Mouse (Mus musculus): Measurements from ENCODE around the gene Slc52a3. TPM values are rescaled to one million over a fixed set of nuclear protein-coding genes. Genes with fewer than 3 reads are reported as not detected.
"Not testable (repeated sequence)": the region's sequence is repeated elsewhere in the genome, so short reads cannot be mapped to it uniquely, and the experiment has no call there.

The Slc52a3 gene
- polyA plus RNA-seq, 1 experiment, result 0.09 TPM

GRCm38 (mm10) chr2:151994350-151995122 lies 1.8 kb upstream of the Slc52a3 start:
- Histone ChIP-seq H3K4me3 (replicated peaks) (no peak overlapping the region), H3K36me3 (ENCODE audit: control insufficient read depth) (no peaks in the 10 kb centered on the region), H3K27me3 (ENCODE audit: control insufficient read depth) (peaks cover 36% of the 10 kb centered on the region), H3K9me3 (ENCODE audit: control insufficient read depth, low read length) (no peaks in the 10 kb centered on the region), H3K4me1 (ENCODE audit: control insufficient read depth) (peaks cover 42% of the 10 kb centered on the region)
- TF ChIP-seq TAL1 (IDR thresholded peaks at IDR 0.05; ENCODE audit: low read length) (no peak), GATA1 (IDR thresholded peaks at IDR 0.05; ENCODE audit: low read length) (no peak)

GRCm38 (mm10) chr2:151997190-151997575 lies 872 bp downstream of the Slc52a3 start:
- H3K9me3 ChIP-seq (ENCODE audit: control insufficient read depth, low read length); H3K36me3 ChIP-seq (ENCODE audit: control insufficient read depth); H3K4me3 ChIP-seq (replicated peaks): not testable (repeated sequence)
- Histone ChIP-seq H3K4me1 (ENCODE audit: control insufficient read depth) (peaks cover 50% of the 10 kb centered on the region), H3K27me3 (ENCODE audit: control insufficient read depth) (peaks cover 35% of the 10 kb centered on the region)

DNA sequence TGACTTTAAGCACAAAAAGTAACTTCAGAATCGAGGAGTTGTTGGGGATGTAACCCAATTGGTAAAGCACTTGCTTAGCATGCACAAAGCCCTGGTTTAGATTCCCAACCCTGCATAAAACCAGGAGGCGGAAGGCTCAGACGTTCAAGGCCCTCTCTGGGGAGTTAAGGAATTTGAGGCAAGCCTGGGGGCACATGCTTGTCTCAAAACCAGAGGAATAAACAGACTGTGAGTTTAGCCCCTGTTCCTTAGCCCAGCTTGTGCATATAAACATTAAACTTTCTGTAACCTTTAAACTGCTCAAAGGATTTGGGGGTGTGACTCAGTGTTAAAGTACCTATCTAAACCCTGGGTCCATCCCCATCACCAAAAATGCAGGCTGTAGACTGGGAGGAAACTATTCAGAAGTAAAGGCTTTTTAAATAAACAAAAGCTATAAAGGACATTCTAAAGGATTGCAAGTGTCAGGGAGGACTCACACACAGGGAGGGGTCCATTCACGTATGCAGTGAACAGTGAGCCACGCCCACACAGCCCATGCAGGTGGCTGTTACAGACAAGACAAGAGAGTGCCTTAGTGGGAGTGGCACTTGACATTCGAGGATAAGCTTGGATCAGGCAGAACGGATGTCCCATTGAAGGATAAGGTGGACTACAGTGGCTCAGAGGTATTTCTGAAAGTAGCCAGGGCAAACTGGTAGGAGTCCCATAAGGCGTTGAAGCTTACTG lies 1.6 kb downstream of the Slc52a3 start:
- peaks cover 50% of the 10 kb centered on the region for H3K4me1 ChIP-seq (ENCODE audit: control insufficient read depth)
- no peaks in the 10 kb centered on the region for H3K36me3 ChIP-seq (ENCODE audit: control insufficient read depth)
- peaks cover 32% of the 10 kb centered on the region for H3K27me3 ChIP-seq (ENCODE audit: control insufficient read depth)
- H3K9me3 ChIP-seq (ENCODE audit: control insufficient read depth, low read length), result no peaks in the 10 kb centered on the region
- no peak overlapping the region for H3K4me3 ChIP-seq (replicated peaks)
- TF ChIP-seq GATA1 (IDR thresholded peaks at IDR 0.05; ENCODE audit: low read length), result no peak
- no peak for TF ChIP-seq TAL1 (IDR thresholded peaks at IDR 0.05; ENCODE audit: low read length)

- Histone ChIP-seq H3K4me1 (ENCODE audit: control insufficient read depth) (peaks cover 50% of the 10 kb centered on the region), H3K36me3 (ENCODE audit: control insufficient read depth) (no peaks in the 10 kb centered on the region), H3K9me3 (ENCODE audit: control insufficient read depth, low read length) (no peaks in the 10 kb centered on the region), H3K27me3 (ENCODE audit: control insufficient read depth) (peaks cover 27% of the 10 kb centered on the region), H3K4me3 (replicated peaks) (no peak overlapping the region)
- TF ChIP-seq GATA1 (IDR thresholded peaks at IDR 0.05; ENCODE audit: low read length) (no peak), TAL1 (IDR thresholded peaks at IDR 0.05; ENCODE audit: low read length) (no peak)
Observed at GRCm38 (mm10) chr2:151998505-151998899, 2.2 kb downstream of the Slc52a3 start.

DNA sequence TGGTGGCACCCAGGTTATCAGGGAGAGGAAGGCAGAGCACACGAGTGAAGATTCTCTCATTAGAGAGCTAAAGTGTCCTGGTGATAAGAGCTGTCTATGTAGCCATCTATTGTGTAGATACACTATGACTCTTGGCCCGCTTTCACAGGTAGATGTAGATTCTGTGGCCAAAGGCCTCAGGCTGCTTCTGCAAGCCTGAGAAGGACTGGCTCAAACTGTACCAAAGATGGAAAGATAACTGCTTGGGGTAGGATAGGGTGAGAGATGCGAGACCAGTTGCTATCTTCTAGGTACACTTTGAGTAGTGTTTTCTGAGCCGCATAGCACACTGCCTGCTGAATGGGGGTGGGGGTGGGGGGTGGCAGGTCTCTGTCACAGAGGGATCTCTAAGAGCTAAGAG lies 2.6 kb downstream of the Slc52a3 start:
- H3K27me3 ChIP-seq (ENCODE audit: control insufficient read depth), result peaks cover 24% of the 10 kb centered on the region
- no peaks in the 10 kb centered on the region for H3K9me3 ChIP-seq (ENCODE audit: control insufficient read depth, low read length)
- H3K36me3 ChIP-seq (ENCODE audit: control insufficient read depth), result no peaks in the 10 kb centered on the region
- TF ChIP-seq TAL1 (IDR thresholded peaks at IDR 0.05; ENCODE audit: low read length) (no peak), GATA1 (IDR thresholded peaks at IDR 0.05; ENCODE audit: low read length) (no peak)
- H3K4me3 ChIP-seq (replicated peaks), result no peak overlapping the region
- H3K4me1 ChIP-seq (ENCODE audit: control insufficient read depth), result peaks cover 50% of the 10 kb centered on the region

- no peaks in the 10 kb centered on the region for H3K36me3 ChIP-seq (ENCODE audit: control insufficient read depth)
- no peak overlapping the region for H3K4me3 ChIP-seq (replicated peaks)
- peaks cover 15% of the 10 kb centered on the region for H3K27me3 ChIP-seq (ENCODE audit: control insufficient read depth)
- no peak for TF ChIP-seq TAL1 (IDR thresholded peaks at IDR 0.05; ENCODE audit: low read length)
- TF ChIP-seq GATA1 (IDR thresholded peaks at IDR 0.05; ENCODE audit: low read length), result no peak
- H3K4me1 ChIP-seq (ENCODE audit: control insufficient read depth), result peaks cover 45% of the 10 kb centered on the region
- no peaks in the 10 kb centered on the region for H3K9me3 ChIP-seq (ENCODE audit: control insufficient read depth, low read length)
Observed at GRCm38 (mm10) chr2:151999669-152000290, 3.5 kb downstream of the Slc52a3 start.

DNA sequence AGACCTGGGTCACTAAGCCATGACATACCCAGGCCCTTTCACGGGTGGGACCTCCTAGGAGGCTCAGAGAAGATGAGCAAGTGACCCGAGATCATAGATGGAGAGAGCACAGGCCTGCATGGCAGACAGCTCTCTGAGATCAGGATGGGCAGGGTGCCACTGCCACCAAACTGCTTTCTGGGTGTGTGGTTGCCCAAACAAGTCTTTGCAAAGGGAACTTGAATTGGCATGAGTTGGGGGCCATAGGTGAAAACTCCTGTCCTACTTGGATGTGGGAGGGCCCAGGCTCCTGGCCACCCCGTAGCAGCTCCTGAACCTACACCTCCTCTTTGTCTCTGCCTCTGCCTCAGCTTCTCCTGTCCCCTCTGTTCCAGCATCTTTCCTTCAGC lies 4.0 kb downstream of the Slc52a3 start:
- H3K27me3 ChIP-seq (ENCODE audit: control insufficient read depth), result peaks cover 10% of the 10 kb centered on the region
- TF ChIP-seq TAL1 (IDR thresholded peaks at IDR 0.05; ENCODE audit: low read length), result no peak
- TF ChIP-seq GATA1 (IDR thresholded peaks at IDR 0.05; ENCODE audit: low read length), result no peak

DNA sequence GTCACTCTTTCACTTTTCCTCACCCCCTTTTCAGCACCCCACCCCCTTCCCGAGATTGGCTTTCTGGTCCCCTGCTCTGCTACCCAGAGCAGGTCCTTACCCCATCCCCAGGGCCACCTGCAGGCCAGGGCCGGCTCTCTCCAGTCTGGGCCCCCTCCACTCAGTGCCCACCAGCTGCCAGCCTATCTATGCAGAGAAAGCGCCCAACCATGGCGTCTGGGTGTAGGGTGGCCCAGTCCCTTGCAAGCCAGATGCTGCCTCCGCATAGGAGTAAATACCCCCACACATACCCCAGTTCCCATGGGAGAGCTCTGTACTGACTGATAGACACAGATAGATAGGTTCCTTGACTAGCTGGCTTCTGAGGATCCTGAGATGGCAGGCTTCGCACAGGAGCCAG lies 4.4 kb downstream of the Slc52a3 start:
- Histone ChIP-seq H3K9me3 (ENCODE audit: control insufficient read depth, low read length) (no peaks in the 10 kb centered on the region), H3K4me1 (ENCODE audit: control insufficient read depth) (peaks cover 40% of the 10 kb centered on the region), H3K36me3 (ENCODE audit: control insufficient read depth) (no peaks in the 10 kb centered on the region), H3K4me3 (replicated peaks) (no peak overlapping the region), H3K27me3 (ENCODE audit: control insufficient read depth) (peaks cover 10% of the 10 kb centered on the region)
- TF ChIP-seq GATA1 (IDR thresholded peaks at IDR 0.05; ENCODE audit: low read length) (no peak), TAL1 (IDR thresholded peaks at IDR 0.05; ENCODE audit: low read length) (no peak)

More for the DNA sequence above, 4.0 kb downstream of the Slc52a3 start:
- Histone ChIP-seq H3K9me3 (ENCODE audit: control insufficient read depth, low read length) (no peaks in the 10 kb centered on the region), H3K4me3 (replicated peaks) (no peak overlapping the region), H3K36me3 (ENCODE audit: control insufficient read depth) (no peaks in the 10 kb centered on the region), H3K4me1 (ENCODE audit: control insufficient read depth) (peaks cover 40% of the 10 kb centered on the region)

- H3K4me1 ChIP-seq (ENCODE audit: control insufficient read depth), result peaks cover 28% of the 10 kb centered on the region
- no peak overlapping the region for H3K4me3 ChIP-seq (replicated peaks)
Observed at GRCm38 (mm10) chr2:152002529-152002928, 6.2 kb downstream of the Slc52a3 start.

More at GRCm38 (mm10) chr2:152002529-152002928, 6.2 kb downstream of the Slc52a3 start:
- Histone ChIP-seq H3K27me3 (ENCODE audit: control insufficient read depth) (peaks cover 10% of the 10 kb centered on the region), H3K9me3 (ENCODE audit: control insufficient read depth, low read length) (no peaks in the 10 kb centered on the region), H3K36me3 (ENCODE audit: control insufficient read depth) (no peaks in the 10 kb centered on the region)
- TF ChIP-seq TAL1 (IDR thresholded peaks at IDR 0.05; ENCODE audit: low read length) (no peak), GATA1 (IDR thresholded peaks at IDR 0.05; ENCODE audit: low read length) (no peak)

All from erythroblast, embryonic 14.5 days (primary cell).